Mouse (Mus musculus): ENCODE measurements around the gene Ggcx.
A peak's percentile ranks its signal among the peaks of the same experiment; 100 is the strongest.

Ggcx gene

GRCm38 (mm10) chr6:72414076-72414756 is at the start of gene Ggcx:
Gene Ggcx, plus strand, starts transcription at chr6:72414308.
- peak; percentile 96 for DNase-seq (ENCODE audit: low read depth, low spot score)

- DNase-seq (ENCODE audit: low read depth, low spot score): no peak
Observed at GRCm38 (mm10) chr6:72364985-72365384, 49.1 kb upstream of the Ggcx start.

GRCm38 (mm10) chr6:72366304-72366703 is 47.8 kb upstream of the Ggcx start:
- no peak for DNase-seq (ENCODE audit: low read depth, low spot score)

GRCm38 (mm10) chr6:72366844-72367443 is 47.2 kb upstream of the Ggcx start, which contains the start of gene Rnf181:
Gene Rnf181, minus strand, starts transcription at chr6:72366956.
- no peak for DNase-seq (ENCODE audit: low read depth, low spot score)

GRCm38 (mm10) chr6:72367460-72367974 is 46.6 kb upstream of the Ggcx start:
- DNase-seq (ENCODE audit: low read depth, low spot score): no peak

- DNase-seq (ENCODE audit: low read depth, low spot score): no peak
Observed at GRCm38 (mm10) chr6:72369557-72369956, 44.6 kb upstream of the Ggcx start.

- no peak for DNase-seq (ENCODE audit: low read depth, low spot score)
Observed at GRCm38 (mm10) chr6:72370091-72370490, 44.0 kb upstream of the Ggcx start.

- no peak for DNase-seq (ENCODE audit: low read depth, low spot score)
Observed at GRCm38 (mm10) chr6:72371147-72371546, 43.0 kb upstream of the Ggcx start.

GRCm38 (mm10) chr6:72371571-72371970 is 42.5 kb upstream of the Ggcx start:
- DNase-seq (ENCODE audit: low read depth, low spot score): no peak

GRCm38 (mm10) chr6:72373184-72373583 is 40.9 kb upstream of the Ggcx start:
- DNase-seq (ENCODE audit: low read depth, low spot score): no peak

GRCm38 (mm10) chr6:72374206-72374605 is 39.9 kb upstream of the Ggcx start:
- no peak for DNase-seq (ENCODE audit: low read depth, low spot score)

GRCm38 (mm10) chr6:72374820-72375563 is 39.1 kb upstream of the Ggcx start:
- peak; percentile 60 for DNase-seq (ENCODE audit: low read depth, low spot score)

GRCm38 (mm10) chr6:72378510-72379234 is 35.4 kb upstream of the Ggcx start:
- no peak for DNase-seq (ENCODE audit: low read depth, low spot score)

GRCm38 (mm10) chr6:72379377-72380130 is 34.6 kb upstream of the Ggcx start:
- no peak for DNase-seq (ENCODE audit: low read depth, low spot score)

GRCm38 (mm10) chr6:72380131-72380770 is 33.9 kb upstream of the Ggcx start, which contains the start of gene Vamp5:
Gene Vamp5, minus strand, starts transcription at chr6:72380468.
- peak; percentile 91 for DNase-seq (ENCODE audit: low read depth, low spot score)

- DNase-seq (ENCODE audit: low read depth, low spot score): peak; percentile 49
Observed at GRCm38 (mm10) chr6:72382494-72382893, 31.6 kb upstream of the Ggcx start.

- no peak for DNase-seq (ENCODE audit: low read depth, low spot score)
Observed at GRCm38 (mm10) chr6:72383142-72383820, 30.8 kb upstream of the Ggcx start.

- no peak for DNase-seq (ENCODE audit: low read depth, low spot score)
Observed at GRCm38 (mm10) chr6:72383952-72384351, 30.2 kb upstream of the Ggcx start.

- no peak for DNase-seq (ENCODE audit: low read depth, low spot score)
Observed at GRCm38 (mm10) chr6:72385258-72385657, 28.9 kb upstream of the Ggcx start.

GRCm38 (mm10) chr6:72386561-72386960 is 27.5 kb upstream of the Ggcx start:
- DNase-seq (ENCODE audit: low read depth, low spot score): no peak
